Mouse (Mus musculus): Measurements from ENCODE around the gene Tcf7l2.

DNA sequence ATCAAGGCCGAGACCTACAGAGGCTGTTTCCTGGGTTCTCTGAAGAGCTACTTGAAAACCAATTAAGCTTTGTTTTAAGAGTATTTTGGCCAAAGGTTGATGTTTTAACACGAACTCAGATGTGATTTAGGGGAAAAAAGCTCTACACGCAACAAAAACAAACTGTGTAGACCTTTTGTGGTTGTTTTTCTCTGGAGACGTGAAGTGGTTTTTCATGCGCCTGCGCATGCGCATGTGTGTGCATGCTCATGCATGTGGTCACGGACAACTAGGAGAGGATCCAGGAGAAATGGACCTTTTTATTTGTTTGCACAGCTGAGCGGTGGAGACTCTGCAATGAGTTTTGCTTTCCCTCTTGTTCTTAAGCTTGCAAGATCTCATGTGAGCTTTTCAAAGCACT is 17.4 kb downstream of the Tcf7l2 start:
- no peak for TF ChIP-seq HCFC1 (IDR thresholded peaks at IDR 0.05; ENCODE audit: borderline replicate concordance, insufficient read depth, low read length)
- TF ChIP-seq ZNF384 (IDR thresholded peaks at IDR 0.05; ENCODE audit: low read depth, low read length) = no peak
- TF ChIP-seq MAFK (IDR thresholded peaks at IDR 0.05; ENCODE audit: insufficient read depth, low read depth, low read length) = no peak
- TF ChIP-seq ZC3H11A (IDR thresholded peaks at IDR 0.05; ENCODE audit: borderline replicate concordance, low read depth, low read length) = no peak

All from ES-E14 (cell line).